Mouse (Mus musculus) left cerebral cortex, adult 2 months (tissue): ENCODE data around the gene Ttll11. TPM values are rescaled to one million over a fixed set of nuclear protein-coding genes. Genes with fewer than 3 reads are reported as not detected.

ENCODE experiments used
- DNase-seq, 2 experiments: peaks; one replicate each; pipeline ENCODE4 v3.0.0; 2021 to 2022; ENCODE audit warnings: low spot score in 2 of 2, mixed read lengths in 1 of 2; ENCODE audit errors: extremely low spot score in 1 of 2
- H3K27ac ChIP-seq: fragments of 200-600 bp; 2 replicates; pipeline ENCODE4 v1.8.1; 2022
- H3K4me3 ChIP-seq: fragments of 200-600 bp; 2 replicates; pipeline ENCODE4 v1.8.1; 2022
- CTCF ChIP-seq: fragments of 200-600 bp; IDR thresholded peaks from 2 replicates; pipeline ENCODE4 v1.8.1; 2022; ENCODE audit warnings: antibody characterized with exemption, mild to moderate bottlenecking, moderate library complexity
- intact Hi-C: fragments of 180-260 bp; cut with DNase I; formaldehyde crosslinking; loops from one replicate; pipeline ENCODE4 v1.15.1; 2025
- total RNA-seq, 2 experiments: library from RNA; stranded (reverse); gene quantifications; 2 replicates each; pipeline ENCODE4 v1.2.3; 2021

Gene Ttll11
- total RNA-seq, 2 experiments from 2014 or later = 40.2 to 42.2 TPM

- Histone ChIP-seq H3K27ac (no peak overlapping the region), H3K4me3 (no peak overlapping the region)
- no peak for DNase-seq
- no peak for TF ChIP-seq CTCF
- intact Hi-C loops = no loop called here
These were observed 118.5 kb downstream of the Ttll11 start for GRCm38 (mm10) chr2:35861185-35861584.

DNA sequence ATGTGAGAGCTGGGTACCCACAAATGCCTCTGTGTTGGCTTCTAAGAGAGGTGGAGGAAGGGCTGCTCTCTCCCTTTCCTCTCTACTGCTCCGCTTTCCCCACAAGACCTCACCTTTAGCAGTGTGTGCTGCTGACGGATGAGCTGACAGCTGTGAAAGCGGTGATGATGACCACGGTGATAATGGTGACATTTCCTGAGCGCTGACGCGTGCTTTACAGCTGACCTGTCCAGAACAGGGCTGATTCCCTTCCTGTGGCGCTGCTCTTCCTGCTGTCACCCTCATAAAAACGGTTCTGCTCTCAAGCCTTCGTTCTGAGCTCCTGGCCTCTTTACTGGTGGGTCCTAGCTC is 119.3 kb downstream of the Ttll11 start:
- no peak for TF ChIP-seq CTCF
- intact Hi-C loops = no loop called here
- DNase-seq = no peak
- H3K27ac ChIP-seq = no peak overlapping the region
- no peak overlapping the region for H3K4me3 ChIP-seq

- Histone ChIP-seq H3K27ac (no peak overlapping the region), H3K4me3 (no peak overlapping the region)
- TF ChIP-seq CTCF = no peak
- intact Hi-C loops = no loop called here
- no peak for DNase-seq
These were observed 119.9 kb downstream of the Ttll11 start for GRCm38 (mm10) chr2:35859708-35860393.

- Histone ChIP-seq H3K4me3 (no peak overlapping the region), H3K27ac (no peak overlapping the region)
- intact Hi-C loops = no loop called here
- TF ChIP-seq CTCF = no peak
- DNase-seq = no peak
These were observed 121.4 kb downstream of the Ttll11 start for GRCm38 (mm10) chr2:35858281-35858680.

- intact Hi-C loops = no loop called here
- Histone ChIP-seq H3K27ac (no peak overlapping the region), H3K4me3 (no peak overlapping the region)
- no peak for TF ChIP-seq CTCF
- no peak for DNase-seq
These were observed 122.8 kb downstream of the Ttll11 start for GRCm38 (mm10) chr2:35856901-35857300.

DNA sequence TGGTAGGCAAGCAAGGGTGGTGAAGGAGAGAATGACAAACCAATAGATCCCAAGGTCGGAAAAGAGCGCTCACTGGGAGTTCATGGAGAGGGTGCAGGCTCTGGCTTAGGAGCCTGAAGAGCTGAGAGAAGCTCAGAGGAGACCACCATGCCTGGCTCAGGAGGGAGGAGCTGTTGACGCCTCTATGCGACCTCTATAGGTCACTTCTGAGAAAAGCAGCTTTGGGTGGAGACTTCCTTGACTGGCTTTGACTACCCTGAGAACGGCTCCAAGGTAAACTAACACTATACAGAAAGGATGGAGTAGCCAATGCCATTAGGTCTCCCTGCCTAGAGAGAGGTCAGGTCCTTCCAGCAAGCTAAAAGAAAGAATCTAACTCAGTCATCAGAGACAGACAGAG is 124.8 kb downstream of the Ttll11 start:
- Histone ChIP-seq H3K27ac (no peak overlapping the region), H3K4me3 (no peak overlapping the region)
- peak; percentile 19 for TF ChIP-seq CTCF
- DNase-seq = no peak
- intact Hi-C loops = no loop called here

- TF ChIP-seq CTCF = no peak
- DNase-seq = no peak
- intact Hi-C loops = no loop called here
- Histone ChIP-seq H3K4me3 (no peak overlapping the region), H3K27ac (no peak overlapping the region)
These were observed 126.7 kb downstream of the Ttll11 start for GRCm38 (mm10) chr2:35852971-35853370.

DNA sequence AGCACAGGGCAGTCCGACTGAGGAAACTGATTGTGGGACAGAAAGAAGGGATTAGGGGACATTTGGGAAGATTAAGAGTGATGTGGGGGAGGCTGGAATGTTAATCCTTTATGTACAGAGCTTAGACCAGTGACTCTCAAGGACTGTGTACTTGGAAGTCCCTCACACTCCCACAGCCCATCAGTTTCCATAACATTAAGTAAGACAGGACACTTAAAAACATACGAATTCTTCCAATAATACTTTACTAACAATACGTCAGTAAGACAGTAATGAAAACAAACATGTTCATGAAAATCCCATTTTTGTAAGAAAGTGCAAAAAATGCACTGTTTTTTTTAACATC is 127.6 kb downstream of the Ttll11 start:
- DNase-seq = no peak
- no peak overlapping the region for H3K4me3 ChIP-seq
- TF ChIP-seq CTCF = no peak
- intact Hi-C loops = no loop called here
- no peak overlapping the region for H3K27ac ChIP-seq

- intact Hi-C loops = no loop called here
- Histone ChIP-seq H3K27ac (no peak overlapping the region), H3K4me3 (no peak overlapping the region)
- TF ChIP-seq CTCF = no peak
- no peak for DNase-seq
These were observed 128.1 kb downstream of the Ttll11 start for GRCm38 (mm10) chr2:35851420-35852163.

DNA sequence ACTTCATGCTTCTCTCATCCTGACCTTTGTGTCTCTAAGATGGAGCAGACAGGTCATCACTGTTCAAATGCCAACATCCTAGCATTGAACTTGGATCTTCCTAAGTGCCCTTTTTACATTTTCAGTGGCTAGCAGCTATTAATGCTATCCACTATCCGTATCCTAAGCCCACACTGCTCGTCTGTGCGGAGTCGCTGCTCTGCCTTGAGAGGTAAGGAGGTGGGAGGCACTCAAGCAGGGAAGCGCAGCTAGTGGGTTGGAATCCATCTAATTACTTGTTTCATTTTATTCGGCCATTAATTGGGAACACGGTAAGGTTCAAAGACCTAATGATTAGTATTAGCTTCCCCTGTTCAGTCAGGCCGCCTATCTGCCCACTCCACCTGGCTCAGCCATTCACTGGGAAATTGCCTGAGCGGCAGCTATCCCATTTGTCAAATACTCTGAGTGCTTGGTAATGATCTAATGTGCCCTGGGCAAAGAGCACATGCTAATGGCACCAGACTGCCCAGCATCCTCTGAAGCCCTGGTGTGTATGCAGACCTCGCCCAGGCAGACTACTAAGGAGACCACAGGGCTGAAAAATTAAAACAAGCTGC is 130.0 kb downstream of the Ttll11 start:
- intact Hi-C loops = no loop called here
- no peak for TF ChIP-seq CTCF
- no peak for DNase-seq
- H3K4me3 ChIP-seq = no peak overlapping the region
- H3K27ac ChIP-seq = no peak overlapping the region

GRCm38 (mm10) chr2:35845611-35846504 is 133.9 kb downstream of the Ttll11 start:
- intact Hi-C loops = no loop called here
- Histone ChIP-seq H3K4me3 (no peak overlapping the region), H3K27ac (peak overlapping the region; percentile 73)
- no peak for TF ChIP-seq CTCF
- peak; percentile 61 to 77 for DNase-seq
